Mouse (Mus musculus): ENCODE results near the gene Il2ra.
A peak's percentile ranks its signal among the peaks of the same experiment; 100 is the strongest.

The Il2ra gene

DNA sequence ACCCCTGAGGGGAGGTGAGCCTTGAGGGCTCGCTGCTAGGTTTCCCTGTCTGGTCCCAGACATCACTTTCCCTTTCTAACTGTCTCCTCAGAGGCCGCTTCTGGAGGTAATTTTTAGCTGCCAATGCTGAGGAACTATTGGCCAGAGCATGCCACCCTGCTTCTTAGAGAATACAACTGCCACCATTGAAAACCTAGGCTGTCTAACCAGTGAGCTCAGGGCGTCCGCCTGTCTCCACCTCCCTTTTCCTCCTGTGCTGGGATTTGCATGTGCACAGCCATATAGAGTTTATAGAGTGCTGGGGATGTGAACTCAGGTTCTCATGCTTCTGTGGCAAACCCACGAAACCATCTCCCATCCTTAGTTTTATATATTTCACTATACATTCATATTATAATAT lies 11.2 kb downstream of the Il2ra start:
- no peak for DNase-seq

- no peak for DNase-seq
These were observed 12.7 kb downstream of the Il2ra start for GRCm38 (mm10) chr2:11654990-11655931.

DNA sequence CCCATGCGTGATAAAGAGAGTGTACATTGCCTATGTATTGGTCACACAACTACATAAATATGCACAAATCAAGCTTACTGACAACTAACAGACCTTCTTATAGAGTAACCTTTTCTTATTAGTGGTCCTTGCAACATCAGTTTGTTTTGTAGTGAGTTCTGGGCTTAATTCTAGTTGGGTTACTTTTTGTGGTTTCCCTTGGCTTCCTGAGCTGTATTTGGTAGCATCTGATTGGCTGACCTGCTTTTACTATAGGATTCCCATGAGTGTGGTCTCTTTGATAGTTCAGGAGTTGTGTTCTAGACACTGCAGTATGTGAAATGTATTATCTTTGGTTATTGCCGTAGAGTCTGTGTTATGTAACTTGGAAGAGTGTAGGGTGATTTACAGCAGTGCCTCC lies 15.0 kb downstream of the Il2ra start:
- no peak for DNase-seq

GRCm38 (mm10) chr2:11659263-11659662 lies 16.7 kb downstream of the Il2ra start:
- no peak for DNase-seq

- DNase-seq: no peak
These were observed 19.7 kb downstream of the Il2ra start for GRCm38 (mm10) chr2:11662143-11662906.

GRCm38 (mm10) chr2:11662907-11663230 lies 20.3 kb downstream of the Il2ra start:
- DNase-seq: no peak

GRCm38 (mm10) chr2:11663961-11664360 lies 21.4 kb downstream of the Il2ra start:
- peak; percentile 76 for DNase-seq

GRCm38 (mm10) chr2:11664367-11664766 lies 21.8 kb downstream of the Il2ra start:
- no peak for DNase-seq

GRCm38 (mm10) chr2:11664806-11665205 lies 22.2 kb downstream of the Il2ra start:
- no peak for DNase-seq

- DNase-seq: no peak
These were observed 22.7 kb downstream of the Il2ra start for GRCm38 (mm10) chr2:11665326-11665725.

DNA sequence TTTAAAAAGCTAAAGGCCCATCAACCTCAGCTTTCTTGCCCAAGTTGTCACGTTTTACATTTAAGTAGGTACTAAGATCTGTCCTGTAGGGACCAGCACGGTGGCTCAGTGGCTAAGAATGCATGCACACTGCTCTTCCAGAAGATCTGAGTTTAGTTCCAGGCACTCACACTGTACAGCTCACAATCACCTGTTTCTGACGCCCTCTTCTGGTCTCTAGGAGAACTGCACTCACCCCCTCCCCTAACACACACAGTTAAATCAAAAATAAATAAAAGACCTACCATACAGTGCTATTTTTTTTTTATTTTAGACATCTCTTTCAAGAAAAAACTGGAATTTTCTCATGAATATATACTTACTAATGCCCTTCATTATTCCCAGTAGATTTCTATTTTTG lies 29.5 kb downstream of the Il2ra start:
- no peak for DNase-seq

GRCm38 (mm10) chr2:11679626-11680025 lies 37.0 kb downstream of the Il2ra start:
- DNase-seq: no peak

DNA sequence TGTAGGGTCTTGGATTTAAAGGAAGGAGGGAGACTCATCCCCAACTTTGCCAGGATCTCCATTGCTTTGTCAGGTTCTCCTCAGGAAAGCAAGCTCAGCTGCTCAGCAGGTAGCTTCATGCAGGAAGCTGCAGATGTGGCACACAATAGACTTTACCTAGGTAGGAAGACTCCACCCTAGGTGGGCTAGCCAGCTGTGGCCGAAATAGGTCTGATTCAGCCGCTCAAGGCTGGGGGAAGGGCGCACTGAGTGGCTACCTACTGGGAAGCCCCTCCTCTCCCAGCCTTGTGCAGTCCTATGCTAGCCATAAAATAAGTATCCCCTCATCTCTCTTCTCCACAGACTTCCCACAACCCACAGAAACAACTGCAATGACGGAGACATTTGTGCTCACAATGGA lies 40.1 kb downstream of the Il2ra start:
- DNase-seq: no peak

- no peak for DNase-seq
These were observed 43.9 kb downstream of the Il2ra start for GRCm38 (mm10) chr2:11686512-11686911.

GRCm38 (mm10) chr2:11687436-11687835 lies 44.8 kb downstream of the Il2ra start:
- no peak for DNase-seq

DNA sequence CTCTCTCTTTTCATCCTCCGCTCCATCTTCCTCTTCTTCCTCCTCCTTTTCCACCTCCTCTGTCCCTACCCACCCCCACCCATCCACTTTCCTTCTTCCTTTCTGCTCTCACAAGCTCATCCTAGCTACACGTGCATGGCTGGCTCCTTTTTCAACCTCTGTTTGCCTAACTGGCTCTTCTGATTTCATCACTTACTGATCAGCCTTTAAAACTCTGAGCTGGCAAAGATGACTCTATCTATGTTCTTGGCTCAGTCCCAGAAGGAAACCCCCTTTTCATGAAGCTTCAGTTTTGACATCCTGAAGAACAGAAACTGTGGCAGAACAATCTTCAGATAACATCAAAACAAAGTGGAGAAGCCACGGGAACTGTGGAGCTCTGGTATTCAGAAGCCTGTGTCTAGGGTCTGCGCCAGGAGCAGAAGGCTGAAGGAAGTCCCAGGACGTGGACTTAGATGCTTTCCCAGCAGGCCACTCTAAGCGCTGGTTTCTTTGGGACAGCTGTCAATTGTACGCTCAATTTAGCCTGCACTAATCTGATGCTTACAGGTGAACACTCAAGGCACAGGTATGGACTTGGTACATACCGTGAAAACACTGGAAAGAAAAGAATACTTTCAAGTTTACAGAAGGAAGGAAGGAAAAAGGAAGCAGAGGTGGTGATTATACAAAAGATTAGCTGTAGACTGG lies 47.7 kb downstream of the Il2ra start:
- no peak for DNase-seq

DNA sequence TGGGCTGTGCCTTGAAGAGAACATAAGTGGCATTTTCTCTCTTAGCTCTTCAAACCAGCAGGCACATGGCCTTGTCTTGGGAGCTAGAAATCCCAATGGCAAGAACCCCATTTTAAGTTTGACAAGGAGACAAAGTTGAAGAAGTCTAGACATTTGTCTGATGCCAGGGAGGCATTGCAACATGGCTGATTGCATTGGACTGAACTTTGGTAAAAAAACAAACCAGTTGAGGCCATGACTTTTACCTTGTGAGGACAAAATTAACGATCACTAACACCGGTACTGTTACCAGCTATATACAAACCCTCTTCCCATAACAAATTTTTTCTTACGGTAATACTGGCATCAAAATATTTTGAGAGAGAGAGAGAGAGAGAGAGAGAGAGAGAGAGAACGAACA lies 50.7 kb downstream of the Il2ra start:
- no peak for DNase-seq

- peak; percentile 23 for DNase-seq
These were observed 51.5 kb downstream of the Il2ra start for GRCm38 (mm10) chr2:11694104-11694503.

DNA sequence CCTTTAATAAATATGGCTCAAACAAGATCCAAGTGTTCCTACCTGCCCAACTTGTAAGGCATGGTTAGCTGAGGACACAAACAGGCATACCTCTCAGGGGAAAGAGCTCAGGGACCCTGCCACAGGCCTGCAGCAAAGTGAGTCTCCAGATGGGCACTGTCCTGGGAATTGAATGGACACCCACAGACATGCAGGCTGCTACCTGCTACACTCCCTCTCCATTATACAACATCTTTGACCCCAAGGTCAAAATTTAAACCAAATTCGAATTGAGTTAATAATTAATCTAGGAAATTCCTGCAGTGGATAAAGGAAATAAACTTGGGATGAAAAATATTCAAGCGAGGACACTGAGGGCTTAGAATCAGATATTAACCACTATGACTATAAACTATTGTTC lies 53.3 kb downstream of the Il2ra start:
- no peak for DNase-seq

DNA sequence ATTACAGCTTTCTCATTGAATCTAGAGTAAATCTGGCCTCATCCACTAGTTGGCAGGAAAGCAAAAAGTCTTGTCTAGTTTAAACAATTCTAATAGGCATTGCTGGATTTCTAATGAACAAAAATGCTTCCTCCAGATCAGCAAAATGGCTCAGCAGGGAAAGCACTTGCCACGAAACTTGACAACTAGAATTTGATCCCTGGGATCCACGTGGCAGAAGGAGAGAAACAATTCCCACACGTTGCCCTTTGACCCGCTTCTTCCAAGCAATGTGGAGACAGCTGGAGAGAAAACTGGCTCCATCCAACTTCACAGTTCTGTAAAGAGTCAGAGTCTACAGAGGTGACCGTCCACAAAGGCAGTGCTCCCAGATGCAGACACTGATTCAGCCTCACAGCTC lies 56.4 kb downstream of the Il2ra start:
- no peak for DNase-seq

DNA sequence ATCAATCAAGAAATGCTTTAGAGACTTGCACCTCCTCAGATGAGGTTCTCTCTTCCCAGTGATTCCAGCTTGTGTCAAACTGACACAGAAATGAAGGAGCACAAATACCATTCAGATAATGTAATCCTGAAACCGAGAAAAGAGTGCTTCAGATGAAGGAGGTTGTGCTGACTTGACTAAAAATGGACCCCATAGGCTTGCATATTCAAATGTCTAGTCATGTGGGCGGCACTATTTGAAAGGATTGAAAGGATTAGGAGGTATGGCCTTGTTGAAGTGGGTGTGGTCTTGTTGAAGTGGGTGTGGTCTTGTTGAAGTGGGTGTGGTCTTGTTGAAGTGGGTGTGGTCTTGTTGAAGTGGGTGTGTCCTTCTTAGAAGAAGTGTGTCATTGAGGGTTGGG lies 57.3 kb downstream of the Il2ra start:
- no peak for DNase-seq

- DNase-seq: peak; percentile 45
These were observed 62.8 kb downstream of the Il2ra start, which contains the start of gene Il15ra for GRCm38 (mm10) chr2:11705201-11706025. Il15ra (plus strand) TSS chr2:11705290.

Data from liver (tissue).